Mouse (Mus musculus): Measurements from ENCODE around the gene Doc2g.
A peak's percentile ranks its signal among the peaks of the same experiment; 100 is the strongest.

Doc2g gene

GRCm38 (mm10) chr19:4055216-4055946, 52.3 kb downstream of the Doc2g start:
- DNase-seq = peak; percentile 82

GRCm38 (mm10) chr19:4055947-4056693, 53.0 kb downstream of the Doc2g start:
- DNase-seq = no peak
